Mouse (Mus musculus) liver, embryonic 15.5 days (tissue): ENCODE measurements around the gene Kif17. TPM values are rescaled to one million over a fixed set of nuclear protein-coding genes. Genes with fewer than 3 reads are reported as not detected.
A peak's percentile ranks its signal among the peaks of the same experiment; 100 is the strongest.

Experiments used
- ATAC-seq: fragments of 200-750 bp; cut with Nextera tagmentation; 2 replicates; pipeline ENCODE4 v1.8.0; 2017; ENCODE audit warnings: moderate number of reproducible peaks, mild to moderate bottlenecking, moderate library complexity; ENCODE audit not compliant: insufficient read depth
- H3K27ac ChIP-seq: fragments of 300-500 bp; sonication (generic); replicated peaks from 2 replicates; pipeline ENCODE4 v1.5.1; 2015; ENCODE audit warnings: mild to moderate bottlenecking, inconsistent platforms
- H3K27me3 ChIP-seq: fragments of 300-500 bp; sonication (generic); 2 replicates; pipeline ENCODE4 v1.6.1; 2015; ENCODE audit warnings: mild to moderate bottlenecking, inconsistent platforms
- H3K36me3 ChIP-seq: fragments of 300-500 bp; sonication (generic); replicated peaks from 2 replicates; pipeline ENCODE4 v1.6.1; 2015; ENCODE audit warnings: moderate library complexity, mild to moderate bottlenecking, inconsistent platforms
- H3K4me1 ChIP-seq: fragments of 300-500 bp; sonication (generic); replicated peaks from 2 replicates; pipeline ENCODE4 v1.6.1; 2015; ENCODE audit warnings: inconsistent platforms
- H3K4me2 ChIP-seq: fragments of 300-500 bp; sonication (generic); 2 replicates; pipeline ENCODE4 v1.6.1; 2015; ENCODE audit warnings: moderate library complexity, mild to moderate bottlenecking, inconsistent platforms
- H3K4me3 ChIP-seq: fragments of 300-500 bp; sonication (generic); replicated peaks from 2 replicates; pipeline ENCODE4 v1.5.1; 2015; ENCODE audit warnings: mild to moderate bottlenecking, inconsistent platforms
- H3K9ac ChIP-seq: fragments of 300-500 bp; sonication (generic); 2 replicates; pipeline ENCODE4 v1.6.1; 2015; ENCODE audit warnings: moderate library complexity, mild to moderate bottlenecking, inconsistent platforms
- H3K9me3 ChIP-seq: fragments of 300-500 bp; sonication (generic); replicated peaks from 2 replicates; pipeline ENCODE4 v1.6.1; 2016; ENCODE audit warnings: inconsistent platforms
- WGBS: fragments of 180-500 bp; shearing (Covaris S2); methylation state at CpG from one replicate; pipeline ENCODE4 v1.1.7; 2015; ENCODE audit warnings: mixed read lengths; ENCODE audit not compliant: insufficient replicate concordance; 5-methylcytosine and 5-hydroxymethylcytosine counted together
- polyA plus RNA-seq: library from polyadenylated mRNA; unstranded; fragments of >200 nt; fragmentation: Nextera tagmentation; extraction: Ambion mirVana; gene quantifications from 2 replicates; pipeline ENCODE4 v1.2.1, GENCODE M21; 2015

Gene Kif17
- polyA plus RNA-seq, 1 experiment from 2014 or later = 0.32 TPM

DNA sequence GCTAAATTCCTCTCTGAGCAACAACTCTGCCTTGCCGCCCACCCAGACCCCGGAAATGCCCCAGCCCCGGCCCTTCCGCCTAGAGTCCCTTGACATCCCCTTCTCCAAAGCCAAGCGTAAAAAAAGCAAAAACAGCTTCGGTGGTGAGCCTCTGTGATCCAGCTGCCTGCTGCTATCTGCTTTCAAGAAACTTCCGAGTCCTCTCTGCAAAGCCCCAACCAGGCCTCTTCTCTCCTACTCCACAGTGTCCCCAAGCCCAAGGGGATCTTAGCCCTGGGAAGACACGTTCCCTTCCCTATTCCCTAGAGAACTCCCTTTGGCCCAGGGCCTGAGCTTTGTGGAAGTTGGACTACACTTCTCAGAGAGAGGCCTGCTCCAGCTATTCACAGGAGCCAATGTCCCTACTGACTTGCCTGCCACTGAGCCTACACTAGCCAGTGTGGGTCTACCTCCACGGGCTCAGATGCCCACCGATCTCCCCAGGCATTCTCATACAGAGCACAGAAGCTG, 51.1 kb downstream of the Kif17 start:
- no peak overlapping the region for H3K4me3 ChIP-seq
- H3K4me1 ChIP-seq = peaks cover 28% of the 10 kb centered on the region
- no peak overlapping the region for H3K4me2 ChIP-seq
- no peaks in the 10 kb centered on the region for H3K9me3 ChIP-seq
- H3K27ac ChIP-seq = no peak overlapping the region
- no peaks in the 10 kb centered on the region; the same call in 1 of the 2 replicates for H3K27me3 ChIP-seq
- no peak overlapping the region for H3K9ac ChIP-seq
- 69% methylated on average over 10 of the region's 10 CpGs for WGBS
- no peak for ATAC-seq
- no peaks in the 10 kb centered on the region for H3K36me3 ChIP-seq

DNA sequence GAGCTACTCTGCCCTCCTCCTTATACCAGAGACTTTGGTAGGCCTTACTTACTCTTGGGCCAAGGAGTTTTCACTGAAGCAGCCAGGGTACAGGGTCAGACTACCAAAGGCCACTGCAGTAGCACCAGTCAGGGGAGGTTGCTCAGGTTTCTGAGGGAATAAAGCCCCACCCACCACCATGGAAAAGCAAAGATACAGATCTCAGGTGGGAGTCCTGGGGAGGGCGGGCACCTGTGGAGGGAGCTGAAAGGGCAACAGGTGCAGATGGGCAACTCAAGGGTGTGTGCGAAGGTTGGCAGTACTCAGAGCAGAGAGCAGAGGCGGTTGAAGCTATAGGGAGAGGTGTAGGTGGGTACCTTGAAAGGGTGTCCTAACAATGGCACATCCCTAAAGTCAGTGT, 52.8 kb downstream of the Kif17 start:
- Histone ChIP-seq H3K27me3 (no peaks in the 10 kb centered on the region; the same call in 1 of the 2 replicates), H3K4me3 (peak overlapping the region; percentile 99; the same call in 1 of the 2 replicates), H3K9me3 (no peaks in the 10 kb centered on the region), H3K4me1 (peaks cover 40% of the 10 kb centered on the region), H3K9ac (no peak overlapping the region), H3K4me2 (peak overlapping the region; percentile 92), H3K27ac (no peak overlapping the region), H3K36me3 (peaks cover 17% of the 10 kb centered on the region)
- 88% methylated on average over 3 of the region's 3 CpGs for WGBS
- ATAC-seq = no peak

DNA sequence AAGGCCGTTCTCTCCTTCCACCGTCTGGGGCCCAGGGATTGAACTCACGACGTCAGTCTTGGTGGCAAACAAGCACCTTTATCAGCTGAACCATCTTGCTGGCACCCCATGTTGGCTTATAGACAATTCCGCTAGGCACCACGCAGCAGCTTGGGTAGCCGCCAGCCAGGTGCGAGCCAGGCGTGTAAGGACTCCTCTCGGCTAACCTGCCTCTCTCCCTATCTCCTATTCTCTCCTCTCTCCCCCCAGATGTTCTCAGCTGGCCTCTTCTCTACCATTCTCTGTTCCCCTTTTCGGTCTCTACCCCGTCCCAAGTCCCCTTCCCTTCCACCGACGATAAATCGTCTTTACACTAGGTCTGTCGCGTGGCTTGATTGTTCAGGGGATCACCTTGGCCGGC, 53.5 kb downstream of the Kif17 start:
- peaks cover 22% of the 10 kb centered on the region for H3K36me3 ChIP-seq
- H3K9ac ChIP-seq = peak overlapping the region; percentile 76
- WGBS = 3% methylated on average over 18 of the region's 18 CpGs
- peak overlapping the region; percentile 83 for H3K27ac ChIP-seq
- peak overlapping the region; percentile 92 for H3K4me2 ChIP-seq
- H3K4me1 ChIP-seq = peaks cover 40% of the 10 kb centered on the region
- no peak for ATAC-seq
- no peaks in the 10 kb centered on the region; the same call in 1 of the 2 replicates for H3K27me3 ChIP-seq
- H3K4me3 ChIP-seq = peak overlapping the region; percentile 99
- no peaks in the 10 kb centered on the region for H3K9me3 ChIP-seq

DNA sequence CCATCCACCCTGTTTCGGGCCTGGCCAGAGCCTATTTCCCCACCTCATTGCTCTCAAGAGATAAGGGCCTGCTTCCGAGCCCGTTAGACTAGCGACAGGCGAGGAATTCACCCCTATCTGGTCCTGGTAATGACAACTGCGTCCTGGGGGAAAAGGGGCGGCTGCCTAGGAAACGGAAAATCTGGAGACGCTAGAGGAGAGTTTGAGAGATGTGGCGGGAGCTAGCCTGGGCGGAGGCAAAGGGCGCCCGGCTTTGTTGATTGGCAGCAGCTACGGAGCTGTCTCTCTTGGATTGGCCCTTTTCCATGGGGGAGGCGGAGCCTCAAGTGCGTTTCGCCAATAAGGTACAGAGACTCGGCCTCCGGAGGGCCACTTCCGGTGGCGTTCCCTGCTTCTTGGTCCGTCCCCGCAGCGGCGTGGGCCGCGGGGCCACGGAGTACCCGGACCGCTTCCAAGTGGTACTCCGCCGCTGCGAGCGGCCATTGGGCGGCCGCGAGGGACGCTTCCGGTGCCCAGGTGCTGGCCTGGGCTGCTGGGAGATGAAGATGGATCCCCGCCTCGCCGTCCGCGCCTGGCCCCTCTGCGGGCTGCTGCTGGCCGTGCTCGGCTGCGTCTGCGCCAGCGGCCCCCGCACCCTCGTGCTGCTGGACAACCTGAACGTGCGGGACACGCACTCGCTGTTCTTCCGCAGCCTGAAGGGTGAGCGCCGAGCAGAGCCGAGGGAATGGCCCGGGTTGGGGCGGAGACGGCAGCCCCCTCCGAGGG, 54.3 kb downstream of the Kif17 start, which contains the start of gene Ddost:
Gene Ddost (plus strand): TSS at position 391 of the 765 bp plus-strand sequence.
- Histone ChIP-seq H3K4me2 (peak within 1 kb of the TSS; percentile 92), H3K27me3 (no peaks in the 10 kb centered on the region), H3K9me3 (no peaks in the 10 kb centered on the region), H3K9ac (peak within 1 kb of the TSS; percentile 93), H3K4me1 (peaks cover 40% of the 10 kb centered on the region), H3K36me3 (peaks cover 30% of the 10 kb centered on the region), H3K27ac (peak within 1 kb of the TSS; percentile 83), H3K4me3 (peak within 1 kb of the TSS; percentile 99)
- under 1% methylated on average over 64 of the region's 64 CpGs for WGBS
- peak; percentile 99 for ATAC-seq

- Histone ChIP-seq H3K27me3 (no peaks in the 10 kb centered on the region), H3K36me3 (peaks cover 53% of the 10 kb centered on the region), H3K4me2 (no peak overlapping the region), H3K4me1 (peaks cover 40% of the 10 kb centered on the region), H3K27ac (no peak overlapping the region), H3K9ac (no peak overlapping the region), H3K9me3 (no peaks in the 10 kb centered on the region), H3K4me3 (no peak overlapping the region)
- no peak for ATAC-seq
- whole genome bisulfite sequencing = 67% methylated on average over 3 of the region's 3 CpGs
Observed at GRCm38 (mm10) chr4:138307025-138307424, 56.8 kb downstream of the Kif17 start.

DNA sequence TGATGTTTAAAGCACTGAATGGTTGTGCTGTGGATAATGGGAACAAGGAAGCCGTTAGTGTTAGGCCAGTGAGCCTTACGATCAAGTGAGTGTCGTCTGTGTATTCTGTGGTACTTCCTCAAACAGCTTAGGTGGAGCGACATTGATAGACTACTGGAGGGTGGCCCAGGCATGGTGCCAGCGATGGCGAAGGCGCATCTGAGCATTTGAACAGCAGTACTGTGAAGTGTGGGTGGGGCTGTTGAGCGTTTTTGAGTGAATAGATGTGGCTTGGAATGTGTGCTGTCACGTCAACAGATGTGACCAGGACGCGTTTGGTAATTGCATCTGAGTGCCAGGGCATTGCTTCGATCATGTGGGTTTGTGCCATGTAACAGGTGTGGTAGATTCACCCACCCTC, 57.5 kb downstream of the Kif17 start:
- Histone ChIP-seq H3K9ac (no peak overlapping the region), H3K36me3 (peaks cover 60% of the 10 kb centered on the region)
- WGBS = 77% methylated on average over 12 of the region's 12 CpGs

DNA sequence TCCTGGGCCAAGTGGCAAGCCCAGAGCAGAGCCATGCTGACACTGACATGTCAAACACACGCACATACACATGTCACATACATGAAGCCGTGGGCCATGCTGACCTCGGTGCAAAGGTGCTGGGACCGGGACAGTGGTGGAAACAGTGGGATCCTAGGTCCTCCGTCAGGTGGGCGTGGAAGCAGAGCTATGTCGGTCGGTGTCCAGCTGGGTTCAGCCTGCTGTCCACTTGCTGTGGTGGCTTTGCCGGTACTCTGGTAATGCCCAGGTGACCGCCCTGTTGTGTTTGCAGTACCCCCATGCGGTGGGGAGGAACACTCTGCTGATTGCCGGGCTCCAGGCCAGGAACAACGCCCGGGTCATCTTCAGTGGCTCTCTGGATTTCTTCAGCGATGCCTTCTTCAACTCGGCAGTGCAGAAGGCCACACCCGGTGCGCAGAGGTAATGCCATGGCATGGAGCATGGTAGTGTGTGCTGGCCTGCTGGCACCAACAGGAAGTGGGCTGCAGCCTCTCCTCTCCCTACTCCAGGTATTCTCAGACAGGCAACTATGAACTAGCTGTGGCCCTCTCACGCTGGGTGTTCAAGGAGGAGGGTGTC, 60.2 kb downstream of the Kif17 start:
- Histone ChIP-seq H3K4me1 (peaks cover 21% of the 10 kb centered on the region), H3K4me2 (no peak overlapping the region), H3K27me3 (no peaks in the 10 kb centered on the region), H3K9me3 (no peaks in the 10 kb centered on the region), H3K27ac (no peak overlapping the region), H3K9ac (no peak overlapping the region), H3K4me3 (no peak overlapping the region), H3K36me3 (peaks cover 86% of the 10 kb centered on the region)
- no peak for ATAC-seq
- 88% methylated on average over 19 of the region's 19 CpGs for WGBS

More for the DNA sequence above, 57.5 kb downstream of the Kif17 start:
- no peak overlapping the region for H3K27ac ChIP-seq
- H3K4me3 ChIP-seq = no peak overlapping the region
- no peak for ATAC-seq
- H3K9me3 ChIP-seq = no peaks in the 10 kb centered on the region
- H3K4me2 ChIP-seq = no peak overlapping the region
- no peaks in the 10 kb centered on the region for H3K27me3 ChIP-seq
- H3K4me1 ChIP-seq = peaks cover 40% of the 10 kb centered on the region

- Histone ChIP-seq H3K9me3 (no peaks in the 10 kb centered on the region), H3K4me2 (no peak overlapping the region), H3K27me3 (no peaks in the 10 kb centered on the region), H3K27ac (no peak overlapping the region), H3K4me1 (peaks cover 10% of the 10 kb centered on the region), H3K36me3 (peaks cover 89% of the 10 kb centered on the region), H3K4me3 (no peak overlapping the region), H3K9ac (no peak overlapping the region)
- ATAC-seq = peak; percentile 23; the same call in 1 of the 2 replicates
- WGBS = 68% methylated on average over 8 of the region's 8 CpGs
Observed at GRCm38 (mm10) chr4:138311595-138311994, 61.4 kb downstream of the Kif17 start.

GRCm38 (mm10) chr4:138312105-138312504, 61.9 kb downstream of the Kif17 start:
- peaks cover 89% of the 10 kb centered on the region for H3K36me3 ChIP-seq
- H3K4me2 ChIP-seq = no peak overlapping the region
- WGBS = 81% methylated on average over 3 of the region's 3 CpGs
- ATAC-seq = no peak
- no peak overlapping the region for H3K4me3 ChIP-seq
- H3K9ac ChIP-seq = no peak overlapping the region
- H3K27ac ChIP-seq = no peak overlapping the region
- H3K27me3 ChIP-seq = no peaks in the 10 kb centered on the region
- no peaks in the 10 kb centered on the region for H3K9me3 ChIP-seq
- peaks cover 5% of the 10 kb centered on the region; the same call in 1 of the 2 replicates for H3K4me1 ChIP-seq

- 80% methylated on average over 11 of the region's 11 CpGs for WGBS
- peaks cover 87% of the 10 kb centered on the region for H3K36me3 ChIP-seq
- no peak overlapping the region for H3K9ac ChIP-seq
- no peaks in the 10 kb centered on the region for H3K9me3 ChIP-seq
- no peak overlapping the region for H3K27ac ChIP-seq
- no peak overlapping the region for H3K4me3 ChIP-seq
- no peaks in the 10 kb centered on the region for H3K4me1 ChIP-seq
- H3K4me2 ChIP-seq = no peak overlapping the region
- no peak for ATAC-seq
- H3K27me3 ChIP-seq = no peaks in the 10 kb centered on the region
Observed at GRCm38 (mm10) chr4:138313021-138313420, 62.8 kb downstream of the Kif17 start.

DNA sequence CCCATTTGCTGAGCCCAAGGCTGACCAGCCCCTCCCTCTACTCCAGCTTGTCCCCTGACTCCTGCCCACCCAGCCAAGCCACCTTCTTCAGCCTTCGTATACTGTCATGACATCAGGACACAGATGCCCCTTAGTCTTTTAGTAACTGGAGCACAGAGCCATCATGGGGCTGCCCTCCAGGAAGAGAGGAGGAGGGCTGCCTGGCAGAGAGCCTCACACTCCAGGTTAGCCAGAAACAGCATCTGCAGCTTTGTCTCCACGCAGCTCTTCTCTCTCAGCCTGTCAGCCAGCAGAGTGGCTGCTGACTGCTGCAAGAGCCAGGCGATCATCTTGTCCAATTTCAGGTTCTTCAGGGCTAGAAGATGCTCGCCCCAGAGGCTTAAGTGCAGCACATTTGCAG, 63.6 kb downstream of the Kif17 start:
- peaks cover 81% of the 10 kb centered on the region for H3K36me3 ChIP-seq
- WGBS = 74% methylated on average over 4 of the region's 4 CpGs
- H3K9ac ChIP-seq = no peak overlapping the region
- H3K27ac ChIP-seq = no peak overlapping the region
- no peak overlapping the region for H3K4me3 ChIP-seq
- H3K4me2 ChIP-seq = no peak overlapping the region
- H3K27me3 ChIP-seq = no peaks in the 10 kb centered on the region
- H3K9me3 ChIP-seq = no peaks in the 10 kb centered on the region
- no peak for ATAC-seq
- no peaks in the 10 kb centered on the region for H3K4me1 ChIP-seq
